Mouse (Mus musculus) E14TG2a.4 (cell line): ENCODE results near the gene Olfr803.

ENCODE experiments used
- H3K27me3 ChIP-seq: 2 replicates; pipeline ENCODE4 v1.6.1; 2014; ENCODE audit warnings: low read length, control low read depth; ENCODE audit not compliant: insufficient read depth
- H3K36me3 ChIP-seq: 2 replicates; pipeline ENCODE4 v1.6.1; 2014; ENCODE audit warnings: low read length, control low read depth; ENCODE audit not compliant: insufficient read depth
- H3K4me1 ChIP-seq: replicated peaks from 2 replicates; pipeline ENCODE4 v1.6.1; 2014; ENCODE audit warnings: low read depth, low read length, control low read depth
- H3K4me3 ChIP-seq: replicated peaks from 2 replicates; pipeline ENCODE4 v1.5.1; 2014; ENCODE audit warnings: mild to moderate bottlenecking, low read length
- H3K9me3 ChIP-seq: 2 replicates; pipeline ENCODE4 v1.6.1; 2014; ENCODE audit warnings: low read length, control low read depth
- CTCF ChIP-seq: conservative IDR thresholded peaks from 2 replicates; pipeline ENCODE4 v1.5.1; 2014; ENCODE audit warnings: low read length
- NANOG ChIP-seq: IDR thresholded peaks from 2 replicates; pipeline ENCODE4 v1.6.1; 2014; ENCODE audit warnings: borderline replicate concordance, low read length, mixed read lengths
- POU5F1 ChIP-seq: IDR thresholded peaks from 2 replicates; pipeline ENCODE4 v1.6.1; 2014; ENCODE audit warnings: low read length, borderline replicate concordance

The Olfr803 gene

DNA sequence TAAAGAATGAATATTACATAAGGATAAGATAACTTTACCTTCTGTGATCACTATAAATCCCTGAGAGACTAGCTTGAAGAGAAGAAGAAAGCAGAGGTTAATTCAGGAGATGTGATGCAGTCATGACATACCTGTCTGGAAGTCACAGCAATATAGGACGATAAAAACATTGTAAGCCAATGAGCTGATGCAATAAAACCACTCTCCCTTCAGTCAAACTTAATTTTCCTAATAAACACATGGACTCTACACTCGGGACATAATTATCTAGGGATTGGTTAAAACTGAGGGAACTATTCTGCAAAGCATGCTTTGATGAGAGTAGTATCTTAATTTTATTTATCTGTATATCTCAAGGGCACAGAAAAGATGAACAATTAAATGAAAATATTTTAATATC lies at the start of gene Olfr803:
Gene Olfr803, minus strand, starts transcription at position 101 of the 400 bp plus-strand sequence.
- no peaks in the 10 kb centered on the region for H3K4me1 ChIP-seq
- TF ChIP-seq NANOG (no peak), POU5F1 (no peak), CTCF (no peak)
- H3K4me3 ChIP-seq, result no peak within 1 kb of the TSS
- no peaks in the 10 kb centered on the region for H3K9me3 ChIP-seq
- H3K27me3 ChIP-seq, result no peaks in the 10 kb centered on the region
- H3K36me3 ChIP-seq, result no peaks in the 10 kb centered on the region

DNA sequence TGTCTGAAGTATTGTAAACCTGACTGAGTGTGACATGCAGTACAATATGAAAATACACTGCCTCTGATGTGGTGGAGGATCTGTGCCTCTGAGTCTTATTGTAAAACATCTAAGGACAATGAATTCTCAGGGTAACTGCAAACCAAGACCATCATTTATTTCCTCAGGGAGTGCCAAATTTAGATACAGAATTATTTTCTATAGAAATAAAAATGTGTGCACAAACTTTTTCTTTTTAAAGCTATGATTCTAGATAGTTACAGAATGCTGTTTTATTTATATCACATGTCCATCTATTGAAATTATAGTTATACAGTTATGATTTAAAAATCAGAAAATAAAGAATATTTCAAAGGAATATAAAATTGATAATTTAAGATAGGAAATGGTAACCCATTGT lies 47.7 kb upstream of the Olfr803 start, which contains the start of gene Olfr806:
Gene Olfr806, minus strand, starts transcription at position 101 of the 400 bp plus-strand sequence.
- Histone ChIP-seq H3K4me1 (no peaks in the 10 kb centered on the region), H3K27me3 (no peaks in the 10 kb centered on the region), H3K4me3 (no peak within 1 kb of the TSS), H3K9me3 (no peaks in the 10 kb centered on the region), H3K36me3 (no peaks in the 10 kb centered on the region)
- no peak for TF ChIP-seq NANOG
- TF ChIP-seq POU5F1, result no peak
- TF ChIP-seq CTCF, result no peak

DNA sequence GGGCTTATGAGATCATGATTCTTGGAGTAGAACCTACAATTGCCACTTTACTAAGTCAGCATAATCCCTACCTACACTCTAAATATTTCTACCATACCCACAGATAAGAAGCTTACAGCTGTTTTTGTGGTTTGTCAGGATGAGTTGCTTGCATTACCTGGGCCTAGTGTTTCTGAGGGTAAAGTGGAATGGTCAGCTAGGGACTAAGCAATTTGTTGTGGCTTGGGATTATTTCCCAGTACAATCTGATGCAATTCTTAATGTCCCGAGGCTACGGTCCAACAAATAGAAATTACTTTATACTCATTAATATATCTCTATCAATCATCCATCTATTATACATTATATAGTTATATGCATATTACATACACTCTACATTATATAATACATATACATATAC lies 35.2 kb upstream of the Olfr803 start, which contains the start of gene Olfr805:
Gene Olfr805, minus strand, starts transcription at position 101 of the 400 bp plus-strand sequence.
- Histone ChIP-seq H3K27me3 (no peaks in the 10 kb centered on the region), H3K4me3 (no peak within 1 kb of the TSS), H3K36me3 (no peaks in the 10 kb centered on the region), H3K4me1 (no peaks in the 10 kb centered on the region), H3K9me3 (peaks cover 3% of the 10 kb centered on the region)
- TF ChIP-seq NANOG, result no peak
- TF ChIP-seq CTCF, result no peak
- TF ChIP-seq POU5F1, result no peak

DNA sequence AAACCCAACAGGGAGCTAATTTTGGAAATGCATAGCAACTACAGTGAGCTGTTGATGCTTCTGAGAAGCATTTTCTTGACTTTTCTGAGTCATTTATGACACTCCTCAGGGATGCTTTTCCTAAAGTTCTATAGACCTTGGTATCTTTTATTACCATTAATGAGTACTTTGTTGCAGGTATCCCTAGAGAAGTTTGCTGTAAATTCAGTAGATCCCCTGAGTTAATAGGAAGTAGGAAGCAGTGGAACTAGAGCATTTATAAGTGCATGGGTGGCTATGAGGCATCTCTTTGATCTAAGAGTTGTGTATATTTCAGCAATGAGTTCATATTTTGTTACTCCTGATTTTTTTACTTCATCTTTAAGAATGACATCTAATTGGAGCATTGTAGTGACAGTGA lies 8.8 kb upstream of the Olfr803 start, which contains the start of gene Olfr804:
Gene Olfr804, plus strand, starts transcription at position 301 of the 400 bp plus-strand sequence.
- H3K36me3 ChIP-seq, result no peaks in the 10 kb centered on the region
- TF ChIP-seq NANOG, result no peak
- no peak for TF ChIP-seq CTCF
- no peak for TF ChIP-seq POU5F1
- H3K4me1 ChIP-seq, result no peaks in the 10 kb centered on the region
- no peaks in the 10 kb centered on the region for H3K27me3 ChIP-seq
- H3K9me3 ChIP-seq, result no peaks in the 10 kb centered on the region
- no peak within 1 kb of the TSS for H3K4me3 ChIP-seq

GRCm38 (mm10) chr10:129688069-129688468 lies 6.0 kb downstream of the Olfr803 start, which contains the start of gene Olfr802:
Gene Olfr802 (minus strand): TSS chr10:129688169.
- no peaks in the 10 kb centered on the region for H3K36me3 ChIP-seq
- no peaks in the 10 kb centered on the region for H3K27me3 ChIP-seq
- H3K9me3 ChIP-seq, result no peaks in the 10 kb centered on the region
- H3K4me3 ChIP-seq, result no peak within 1 kb of the TSS
- H3K4me1 ChIP-seq, result no peaks in the 10 kb centered on the region
- TF ChIP-seq NANOG, result no peak
- TF ChIP-seq CTCF, result no peak
- TF ChIP-seq POU5F1, result no peak

DNA sequence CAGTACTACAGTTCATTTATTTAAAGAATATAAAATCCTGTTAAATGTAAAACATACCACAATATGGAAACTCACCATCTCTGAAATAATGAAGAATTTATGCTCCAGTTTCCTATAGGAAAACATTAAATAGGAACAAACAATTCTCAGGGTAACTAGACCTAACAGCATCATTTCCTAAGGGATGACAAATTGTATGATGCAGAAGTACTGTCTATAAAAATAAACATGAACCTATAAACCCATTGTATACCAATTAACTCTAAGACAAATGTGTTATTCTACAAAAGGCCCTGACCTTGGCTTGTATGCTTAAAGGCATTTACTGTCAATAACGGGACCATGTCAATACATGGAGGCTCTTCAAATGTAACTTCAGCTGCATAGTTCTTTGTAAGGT lies 20.3 kb downstream of the Olfr803 start, which contains the start of gene Olfr801:
Gene Olfr801, minus strand, starts transcription at position 101 of the 400 bp plus-strand sequence.
- Histone ChIP-seq H3K9me3 (no peaks in the 10 kb centered on the region), H3K4me1 (no peaks in the 10 kb centered on the region), H3K27me3 (no peaks in the 10 kb centered on the region), H3K4me3 (no peak within 1 kb of the TSS), H3K36me3 (no peaks in the 10 kb centered on the region)
- TF ChIP-seq POU5F1, result no peak
- no peak for TF ChIP-seq NANOG
- no peak for TF ChIP-seq CTCF

- no peaks in the 10 kb centered on the region for H3K4me1 ChIP-seq
- no peaks in the 10 kb centered on the region for H3K9me3 ChIP-seq
- H3K27me3 ChIP-seq, result no peaks in the 10 kb centered on the region
- no peak within 1 kb of the TSS for H3K4me3 ChIP-seq
- TF ChIP-seq NANOG, result no peak
- no peak for TF ChIP-seq CTCF
- no peak for TF ChIP-seq POU5F1
- no peaks in the 10 kb centered on the region for H3K36me3 ChIP-seq
Measured at GRCm38 (mm10) chr10:129657394-129657793, 36.7 kb downstream of the Olfr803 start, which contains the start of gene Olfr800. Gene Olfr800 (plus strand): TSS chr10:129657694.

DNA sequence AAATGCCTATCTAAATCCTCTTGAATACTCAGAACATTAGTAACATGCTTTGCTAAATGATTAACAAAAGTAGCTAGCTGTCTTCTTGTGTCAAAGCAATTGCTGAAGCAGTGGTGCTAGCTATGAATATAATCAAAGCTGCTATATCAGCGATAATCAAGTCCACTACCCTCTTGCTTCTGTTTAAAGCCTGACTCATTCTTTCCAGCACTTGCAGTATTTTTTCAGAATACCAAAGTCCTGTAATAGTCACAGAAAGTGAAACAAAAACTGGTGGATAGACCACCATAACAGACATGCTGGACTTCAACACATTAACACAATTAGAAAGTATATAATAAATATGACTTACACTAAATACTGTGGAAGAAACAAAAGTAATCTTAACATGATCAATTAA lies 42.3 kb downstream of the Olfr803 start:
- Histone ChIP-seq H3K4me1 (no peaks in the 10 kb centered on the region), H3K36me3 (no peaks in the 10 kb centered on the region), H3K4me3 (no peak overlapping the region), H3K9me3 (no peaks in the 10 kb centered on the region), H3K27me3 (no peaks in the 10 kb centered on the region)
- TF ChIP-seq NANOG (no peak), CTCF (no peak), POU5F1 (no peak)
